Mouse (Mus musculus) 3134 (cell line): ENCODE results near the gene Pus7l.
A peak's percentile ranks its signal among the peaks of the same experiment; 100 is the strongest.

Experiments
- DNase-seq: peaks from one replicate; pipeline ENCODE4 v3.0.0-alpha.2; 2011; ENCODE audit warnings: low spot score; ENCODE audit not compliant: insufficient read length; ENCODE audit errors: extremely low read depth

Pus7l gene

DNA sequence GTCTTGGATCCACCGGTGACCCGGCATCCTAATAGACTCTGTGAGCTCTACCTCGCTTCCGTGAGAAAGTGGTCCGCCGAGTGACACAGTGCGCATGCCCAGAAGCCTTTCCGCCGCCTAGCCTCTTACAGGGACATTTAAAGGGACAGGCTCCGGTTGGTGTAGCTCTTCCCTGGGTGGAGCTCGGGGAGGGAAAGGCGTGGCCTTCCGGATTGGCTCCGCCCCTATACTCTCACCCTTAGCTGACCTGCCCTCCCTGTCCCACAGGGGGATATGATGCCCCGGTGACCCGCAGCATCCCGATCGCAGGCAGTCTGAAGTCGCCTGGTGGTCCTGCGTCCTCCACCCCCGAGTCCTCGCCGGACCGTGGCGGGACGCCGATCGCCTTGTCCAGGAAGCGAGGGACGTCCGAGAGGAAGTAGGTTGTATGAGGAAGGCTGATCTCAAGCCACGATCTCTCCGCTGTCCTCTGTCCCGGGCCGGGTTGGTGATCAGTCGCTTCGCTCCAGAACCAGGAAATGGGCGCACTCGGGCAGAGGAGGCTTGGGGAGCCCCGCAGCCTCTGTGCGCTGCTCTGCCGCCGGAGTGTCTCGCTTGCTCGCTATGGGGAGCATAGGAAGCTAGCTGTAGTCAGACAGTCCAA is at the start of gene Pus7l, which contains the start of gene Irak4:
Gene Pus7l, minus strand, starts transcription at position 139 of the 643 bp plus-strand sequence.
Gene Irak4, plus strand, starts transcription at position 235 of the 643 bp plus-strand sequence.
- peak; percentile 96 for DNase-seq

DNA sequence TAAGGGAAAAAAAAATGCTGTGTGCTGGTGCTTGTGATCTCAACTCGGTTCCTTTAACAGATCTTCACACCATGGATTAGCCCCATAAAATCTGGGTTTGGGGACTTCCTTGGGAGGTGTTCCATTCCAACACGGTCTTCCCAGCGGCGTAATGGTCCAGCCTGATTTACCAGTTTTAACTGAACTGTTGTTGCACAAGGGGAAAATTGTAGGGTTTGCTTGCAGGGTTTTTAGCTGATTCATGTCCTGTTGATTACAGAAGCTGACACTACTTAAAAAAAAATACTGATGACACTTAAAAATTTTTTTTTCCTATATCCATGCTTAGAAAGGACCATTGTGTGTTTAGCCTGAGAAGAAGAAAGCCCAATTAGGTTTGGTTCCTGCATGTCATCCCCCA is 48.0 kb upstream of the Pus7l start:
- DNase-seq = no peak

DNA sequence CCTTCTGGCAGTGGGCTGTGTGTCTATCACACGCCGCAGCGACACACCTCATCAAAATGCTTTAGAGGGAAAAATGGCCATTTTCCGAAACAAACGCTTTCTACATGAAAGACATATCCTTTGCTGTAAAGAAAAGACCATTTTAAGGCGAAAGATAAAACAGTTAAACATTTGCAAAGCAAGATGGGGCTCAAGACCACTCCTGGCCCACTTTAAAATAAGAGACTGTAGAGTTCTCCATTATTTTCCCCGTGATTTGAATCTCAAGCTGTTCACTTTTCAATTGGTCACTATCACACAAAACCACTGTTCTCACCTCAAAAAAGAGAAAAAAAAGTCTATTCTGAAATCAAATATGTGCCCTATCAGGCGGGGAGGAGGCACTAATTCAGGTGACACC is 46.7 kb upstream of the Pus7l start:
- DNase-seq = no peak

DNA sequence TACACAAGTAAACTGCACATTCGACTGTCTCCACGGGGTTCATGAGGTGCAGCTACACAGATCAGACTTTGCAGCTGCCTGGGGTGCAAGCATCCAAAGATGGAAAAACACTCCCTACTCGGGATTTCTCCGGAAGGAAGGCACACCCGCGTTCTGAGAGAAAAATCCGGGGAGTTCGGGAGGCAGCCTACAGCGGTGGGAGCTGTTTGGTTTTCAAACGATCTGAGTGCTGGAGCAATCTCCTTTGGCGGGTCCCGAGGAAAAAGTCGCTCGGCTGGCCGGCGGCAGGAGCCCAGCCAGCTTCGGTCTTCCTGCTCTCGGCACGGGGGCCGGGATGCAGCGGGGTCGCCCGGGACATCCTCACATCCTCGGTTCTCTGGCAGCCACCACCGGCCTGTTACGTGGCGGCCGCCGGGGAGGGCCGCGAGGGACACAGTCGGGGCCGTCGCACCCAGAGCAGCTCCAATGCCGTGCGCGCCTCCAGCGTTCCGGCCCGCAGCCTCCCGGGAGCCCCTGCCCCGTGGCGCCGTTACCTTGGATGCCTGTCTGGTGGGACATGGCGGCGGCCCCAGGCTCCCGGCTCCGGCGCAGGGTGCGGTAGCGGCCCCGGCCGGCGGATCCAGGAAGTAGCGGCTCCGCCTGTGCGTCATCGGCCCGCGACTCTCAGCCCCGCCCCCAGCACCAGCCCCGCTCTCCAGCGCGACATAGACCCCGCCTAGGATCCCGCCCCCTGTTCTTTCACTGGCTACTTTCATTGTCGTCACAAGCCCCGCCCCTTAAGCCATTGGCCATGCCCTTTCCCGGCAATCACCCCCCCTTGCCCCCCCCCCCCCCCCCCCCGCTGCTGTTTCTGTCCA is 46.1 kb upstream of the Pus7l start, which contains the start of gene Twf1:
Gene Twf1, minus strand, starts transcription at position 671 of the 857 bp plus-strand sequence.
- peak; percentile 93 for DNase-seq

DNA sequence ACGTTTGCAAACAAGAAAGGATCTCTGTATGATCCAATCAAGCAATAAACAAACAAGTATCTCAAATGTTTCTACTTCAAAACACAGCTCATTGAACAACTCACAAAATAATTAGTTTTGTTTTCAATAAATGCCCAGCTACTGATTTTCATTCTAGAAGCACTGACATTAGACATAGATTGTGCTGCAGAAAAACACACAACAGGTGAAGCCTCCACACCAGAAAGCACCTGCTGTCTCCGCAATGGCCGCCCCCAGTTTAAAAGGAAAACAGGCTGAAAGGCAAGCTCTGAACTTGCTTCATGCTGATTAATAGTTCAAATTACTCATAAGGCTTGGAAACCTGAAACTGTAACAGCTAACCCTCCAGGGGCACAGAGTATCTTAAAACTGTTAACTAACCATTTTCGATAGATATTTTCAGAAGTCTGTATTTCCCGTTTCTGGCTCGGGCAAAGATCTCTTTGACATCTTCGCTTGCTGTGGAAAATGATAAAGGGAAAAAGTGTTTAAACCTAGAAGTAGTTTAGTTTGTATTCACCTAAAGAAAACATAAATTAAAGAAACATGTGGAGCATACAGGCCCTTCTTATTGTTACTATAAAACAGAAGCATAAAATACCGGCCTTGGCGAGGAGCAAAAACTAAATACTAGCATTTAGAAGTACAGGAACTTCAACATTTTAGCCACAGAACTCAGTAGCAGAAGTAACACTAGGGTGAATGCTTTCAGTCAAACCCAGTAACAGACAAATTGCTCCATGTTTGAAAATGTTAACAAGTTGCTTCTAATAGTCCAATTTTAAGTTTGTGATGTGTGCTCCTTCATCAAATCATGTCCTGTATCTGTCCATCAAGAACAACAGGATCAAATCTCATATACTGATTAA is 44.7 kb upstream of the Pus7l start:
- no peak for DNase-seq

DNA sequence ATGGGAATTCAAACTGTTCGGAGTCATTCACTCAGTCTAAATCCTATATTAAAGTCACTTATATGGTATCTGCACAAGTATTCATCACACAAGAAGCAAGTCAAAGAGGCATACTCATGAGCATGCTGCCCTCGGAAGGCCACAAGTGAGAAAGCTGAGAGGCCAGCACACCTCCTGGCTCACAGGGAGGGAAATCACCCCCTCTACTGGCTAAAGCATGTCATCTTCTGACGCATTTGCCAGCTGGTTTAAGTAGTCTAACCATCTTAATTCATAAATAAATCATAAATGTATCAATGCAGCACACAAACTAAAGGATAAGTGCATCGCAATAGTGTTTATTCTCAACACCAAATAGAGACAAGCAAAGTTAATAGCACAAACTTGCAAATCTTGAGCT is 41.4 kb upstream of the Pus7l start:
- no peak for DNase-seq

DNA sequence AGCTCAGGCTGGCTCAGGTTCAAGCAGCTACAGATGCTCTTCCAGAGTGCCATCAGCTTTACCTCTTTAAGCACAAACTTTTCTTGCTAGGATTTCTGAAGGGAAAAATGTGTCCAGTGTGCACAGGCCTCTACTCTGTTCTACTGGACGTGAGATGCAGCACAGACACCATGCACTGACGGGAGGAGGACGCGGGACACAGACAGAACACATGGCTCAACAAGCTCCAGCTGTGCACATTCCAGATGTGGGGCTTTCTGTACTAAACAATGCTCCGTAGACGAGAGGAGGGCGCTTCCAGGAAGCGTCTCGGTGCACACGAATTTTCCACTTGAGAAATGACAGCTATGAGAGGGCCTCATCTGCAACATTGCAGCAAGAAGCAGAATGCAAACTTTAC is 39.8 kb upstream of the Pus7l start:
- no peak for DNase-seq

DNA sequence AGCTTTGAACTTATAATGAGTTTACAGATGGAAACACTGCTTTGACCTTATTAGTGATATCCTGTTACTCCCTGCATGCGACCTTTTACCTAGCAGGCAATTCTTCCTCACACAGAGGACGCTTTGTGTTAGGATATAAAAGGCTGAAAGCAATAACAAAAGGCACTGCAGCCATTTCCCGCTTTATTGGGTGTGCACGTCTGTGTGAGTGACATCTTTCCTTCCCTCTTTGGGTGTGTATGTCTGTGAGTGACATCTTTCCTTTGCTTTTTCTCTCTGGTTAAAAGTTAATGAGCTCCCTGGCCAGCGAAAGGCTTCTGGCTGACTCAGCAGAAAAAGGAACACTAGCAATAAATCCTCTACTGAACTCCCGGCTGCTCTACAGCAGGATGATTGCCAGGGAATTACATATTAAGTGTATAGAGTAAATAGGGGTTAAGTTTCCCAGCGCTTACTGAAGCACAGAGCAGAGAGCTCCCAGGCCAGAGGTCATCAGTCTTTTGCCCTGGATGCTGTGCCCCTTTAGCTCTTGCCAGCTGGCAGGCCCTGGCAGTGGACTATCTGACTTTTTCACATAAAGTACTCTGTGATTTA is 38.8 kb upstream of the Pus7l start:
- DNase-seq = no peak

DNA sequence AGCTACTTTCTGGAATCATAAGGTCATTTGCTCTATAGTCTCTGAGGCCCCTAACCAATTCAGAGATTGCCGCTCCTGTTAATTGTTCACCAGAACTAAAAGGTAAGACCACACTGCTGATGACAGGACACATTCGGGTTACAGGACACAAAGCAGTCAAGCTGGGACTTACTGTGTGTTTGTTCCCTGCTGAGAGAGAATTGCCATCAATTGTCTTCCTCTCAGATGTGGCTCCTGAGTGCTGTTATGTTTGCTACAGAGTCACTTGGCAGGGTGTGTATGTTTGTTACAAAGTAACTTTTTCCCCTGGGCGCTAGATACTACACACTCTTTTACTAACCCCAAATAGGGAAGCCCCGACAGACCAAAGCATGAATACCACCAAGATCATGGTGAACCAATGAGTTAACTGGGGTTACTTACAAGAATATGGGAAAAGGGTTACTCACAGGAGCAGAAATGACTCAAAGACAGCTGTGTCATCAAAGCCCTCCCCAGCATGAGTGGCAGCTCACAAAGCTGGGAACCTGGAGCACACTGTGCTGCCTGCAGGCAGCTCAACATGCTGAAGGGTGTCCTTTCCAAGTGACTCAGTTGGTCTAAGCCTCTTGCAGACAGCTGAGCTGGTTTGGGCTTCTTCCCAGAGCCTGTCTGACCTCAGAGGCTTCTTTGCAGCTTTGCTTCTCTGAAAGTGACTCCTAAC is 31.4 kb upstream of the Pus7l start:
- peak; percentile 54 for DNase-seq

DNA sequence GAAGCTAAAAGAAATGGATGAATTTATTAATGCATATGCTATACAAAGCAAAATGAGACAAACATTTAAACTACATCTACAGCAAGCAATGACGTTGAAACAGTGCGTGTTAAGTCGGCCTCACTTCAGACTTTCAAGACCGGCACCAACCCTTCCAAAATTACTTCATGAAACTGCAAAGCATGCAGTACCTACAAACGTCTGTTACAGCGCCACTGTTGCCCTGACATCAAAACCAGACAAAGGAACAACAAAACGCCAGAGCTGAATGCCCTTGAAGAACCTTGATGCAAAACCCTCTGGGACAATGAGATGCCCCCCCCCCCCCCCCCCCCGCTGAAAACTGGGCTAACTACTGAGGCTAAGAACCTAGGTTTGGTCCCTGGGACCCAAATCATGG is 29.4 kb upstream of the Pus7l start:
- DNase-seq = no peak

DNA sequence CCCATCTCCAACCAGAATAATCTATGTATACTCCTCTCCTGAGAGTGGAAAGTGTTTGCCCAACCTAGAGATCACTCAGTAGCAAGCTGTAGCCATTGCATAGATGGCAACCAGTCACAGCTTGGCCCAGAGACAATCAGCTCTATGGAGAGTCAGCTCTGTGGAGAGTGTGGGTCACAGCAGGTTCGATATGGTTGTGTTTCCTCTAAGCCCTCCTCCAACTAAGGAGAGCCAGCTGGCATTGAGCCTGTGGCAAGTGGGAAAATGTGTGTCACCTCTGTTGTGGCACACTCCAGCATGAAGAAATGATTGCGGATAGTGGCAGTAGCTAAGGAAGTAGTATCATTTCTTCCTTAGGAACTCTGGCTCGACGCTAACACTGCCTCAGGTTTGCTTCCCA is 28.2 kb upstream of the Pus7l start:
- DNase-seq = no peak

DNA sequence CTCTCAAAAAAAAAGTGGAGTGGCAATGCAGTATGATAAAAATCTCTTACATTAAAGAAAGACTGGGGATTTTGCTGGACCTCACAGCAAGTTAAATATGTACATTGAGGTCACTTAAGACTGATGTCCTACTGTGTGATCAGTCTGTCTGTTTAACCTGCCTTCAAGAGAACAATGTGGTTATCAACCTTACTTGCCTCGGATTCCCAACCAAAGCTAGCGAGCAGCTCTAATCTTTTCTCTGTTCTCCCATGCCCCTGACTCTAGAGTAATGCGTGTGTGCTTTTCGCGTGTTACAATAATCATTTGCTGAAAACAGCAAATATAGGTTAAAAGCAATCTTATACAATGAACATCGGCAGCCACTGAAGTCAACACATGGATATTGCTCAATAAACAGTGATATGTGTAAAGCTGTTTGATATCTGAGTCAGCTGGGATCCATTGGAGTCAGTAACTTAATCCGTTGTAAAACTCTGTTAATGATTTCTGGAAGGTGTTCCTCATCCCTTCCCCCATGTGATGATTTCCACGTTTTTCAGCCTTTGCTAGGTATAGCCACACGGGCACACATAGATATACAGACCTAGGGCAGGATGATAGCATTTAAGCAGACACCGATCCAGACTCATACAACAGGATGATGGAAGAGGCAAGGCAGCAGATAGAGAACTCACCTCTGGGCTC is 25.3 kb upstream of the Pus7l start:
- no peak for DNase-seq

DNA sequence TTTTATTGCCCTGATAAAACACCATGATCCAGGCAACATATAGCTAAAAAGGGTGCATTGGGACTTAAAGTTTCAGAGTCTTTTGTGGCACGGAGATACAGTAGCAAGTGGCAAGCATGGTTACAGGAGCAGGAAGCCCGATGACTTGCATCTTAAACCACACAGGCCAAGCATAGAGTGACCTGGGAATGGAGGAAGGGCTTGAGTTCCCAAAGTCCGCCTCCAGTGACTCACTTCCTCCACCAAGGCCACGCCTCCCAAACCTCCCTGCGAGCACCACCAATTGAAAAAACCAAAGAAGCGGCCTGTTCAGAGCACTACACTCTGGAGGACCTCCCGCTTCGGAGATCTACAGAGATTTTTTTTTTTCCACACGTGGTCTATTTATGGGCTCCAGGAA is 22.5 kb upstream of the Pus7l start:
- DNase-seq = no peak

DNA sequence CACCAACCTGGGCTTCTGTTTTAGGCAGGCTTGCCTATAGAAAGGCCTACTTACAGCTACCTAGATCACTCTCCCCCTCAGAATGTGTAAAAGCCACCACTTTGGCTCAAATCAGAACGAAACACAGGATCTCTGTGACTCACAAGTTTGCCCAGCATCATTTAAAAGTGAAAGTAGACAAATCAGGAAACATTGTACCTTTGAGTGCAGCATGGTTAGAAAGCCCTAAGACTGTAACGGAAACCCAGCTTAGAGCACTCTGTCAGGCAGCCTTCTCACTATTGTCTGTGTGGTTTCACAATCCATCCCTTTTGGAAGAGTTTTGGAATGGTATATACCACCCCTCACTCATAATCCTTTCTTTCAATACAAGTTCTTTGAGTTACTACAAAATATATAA is 21.6 kb upstream of the Pus7l start:
- DNase-seq = no peak

DNA sequence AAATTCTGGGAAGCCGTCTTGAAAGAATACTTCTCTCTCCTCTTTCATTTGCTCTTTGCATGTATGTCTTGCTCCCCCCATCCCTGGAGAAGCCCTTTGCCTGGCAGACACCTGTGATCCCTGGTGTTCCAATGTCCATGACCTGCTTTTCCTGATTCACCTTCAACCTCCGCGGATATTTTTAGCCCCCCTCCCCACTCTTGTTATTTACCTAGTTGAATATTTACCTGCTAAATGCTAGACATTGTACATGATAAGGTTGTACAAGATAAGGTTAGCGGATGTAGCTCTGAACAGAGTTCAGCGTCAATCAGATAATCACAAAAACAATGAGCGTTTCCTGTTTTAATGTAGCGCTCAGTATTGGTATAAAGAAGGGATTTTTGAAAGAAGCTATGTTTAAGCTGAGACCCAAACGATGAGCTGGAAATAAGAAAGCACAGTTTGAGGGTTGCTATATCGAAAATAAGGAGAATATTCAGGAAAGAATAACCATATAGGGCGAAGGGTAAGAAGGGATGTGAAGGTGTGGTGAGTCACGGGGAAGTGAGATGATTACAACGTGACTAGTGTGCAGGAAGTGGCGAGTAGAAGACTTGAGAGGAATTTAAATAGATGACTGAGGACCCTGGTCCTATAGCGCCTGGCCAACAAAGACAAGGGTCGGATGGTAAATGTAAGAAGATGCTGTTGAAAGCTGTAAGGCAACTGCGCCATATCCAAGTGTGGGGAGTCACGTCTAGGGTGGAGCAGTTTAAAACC is 15.7 kb upstream of the Pus7l start:
- no peak for DNase-seq

DNA sequence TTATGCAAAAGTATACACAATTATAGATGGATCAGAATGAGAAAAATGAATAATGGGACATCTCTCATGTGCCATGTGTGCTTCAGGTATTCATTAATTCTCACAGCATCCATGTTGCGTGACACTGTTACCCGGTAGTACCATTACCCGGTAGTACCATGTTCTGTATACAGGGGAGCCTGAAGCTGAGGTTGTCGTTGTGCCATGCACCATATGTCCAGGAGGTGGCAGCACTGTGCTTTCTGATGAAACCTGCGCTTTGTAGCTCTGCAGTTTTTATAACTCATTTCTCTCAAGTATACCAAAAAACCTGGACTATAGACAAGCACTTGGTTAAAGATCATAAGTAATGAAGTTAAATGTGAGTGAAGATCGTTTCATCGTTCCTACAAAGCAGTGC is 14.1 kb upstream of the Pus7l start:
- DNase-seq = peak; percentile 45

DNA sequence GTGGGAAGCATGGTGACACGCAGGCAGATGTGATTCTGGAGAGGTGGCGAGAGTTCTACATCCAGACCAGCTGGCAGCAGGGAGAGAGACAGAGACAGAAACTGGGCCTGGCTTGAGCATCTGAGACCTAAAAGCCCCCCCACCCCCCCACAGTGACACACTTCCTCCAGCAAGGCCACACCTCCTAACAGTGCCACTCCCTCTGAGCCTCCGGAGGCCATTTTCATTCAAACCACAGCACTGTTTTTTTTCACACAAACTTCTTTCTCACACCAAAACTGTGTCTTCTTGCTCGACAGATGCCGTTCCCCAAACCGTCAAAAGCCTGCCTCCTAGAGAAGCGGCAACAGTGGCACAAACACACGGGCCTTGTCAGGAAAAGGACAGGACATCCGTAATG is 10.2 kb upstream of the Pus7l start:
- DNase-seq = no peak

DNA sequence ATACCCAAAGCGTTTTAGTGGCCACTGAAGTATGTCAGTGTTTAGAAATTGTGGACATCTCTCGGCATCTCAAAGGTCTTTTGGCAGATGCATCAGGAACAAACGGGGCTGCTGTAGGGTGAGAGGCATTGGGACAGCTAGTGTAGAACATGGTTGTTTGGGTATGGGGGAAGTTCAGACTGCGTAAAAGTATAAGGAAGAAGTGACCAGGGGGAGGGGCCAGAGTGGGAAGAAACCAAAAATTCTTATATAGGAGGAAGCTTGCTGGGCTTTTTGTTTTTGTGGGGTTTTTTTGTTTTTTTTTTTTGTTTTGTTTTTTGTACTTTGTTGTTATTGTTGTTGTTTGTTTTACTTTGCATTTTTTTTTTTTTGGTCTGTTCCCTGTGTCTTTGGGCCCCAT is 1.5 kb upstream of the Pus7l start:
- DNase-seq = no peak
